Mouse (Mus musculus): ENCODE results near the gene Pabpn1. TPM values are rescaled to one million over a fixed set of nuclear protein-coding genes. Genes with fewer than 3 reads are reported as not detected.

The Pabpn1 gene
- polyA plus RNA-seq (2014; fragmentation: Nextera tagmentation; extraction: Ambion mirVana): 134 and 139 TPM in 2 replicates

DNA sequence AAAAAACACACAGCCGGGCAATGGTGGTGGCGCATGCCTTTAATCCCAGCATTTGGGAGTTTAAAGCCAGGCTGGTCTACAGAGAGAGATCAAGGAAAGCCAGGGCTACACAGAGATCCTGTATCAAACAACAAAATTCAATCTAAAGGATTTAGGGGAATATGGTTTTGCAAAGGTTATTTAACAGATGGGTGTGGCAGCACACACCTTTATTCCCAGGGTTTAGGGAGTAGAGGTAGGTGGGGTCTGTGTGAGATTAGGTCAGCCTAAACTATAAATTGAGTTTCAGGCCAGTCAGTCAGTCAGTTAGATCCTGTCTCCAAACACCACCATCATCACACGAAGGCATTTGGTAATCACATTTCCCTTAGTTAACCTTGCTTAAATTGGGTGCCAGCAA lies at the start of gene Pabpn1:
Gene Pabpn1 (plus strand): TSS at position 301 of the 400 bp plus-strand sequence.
- no peak for TF ChIP-seq CTCF (IDR thresholded peaks at IDR 0.05; ENCODE audit: low read depth)
- Histone ChIP-seq H3K36me3 (ENCODE audit: insufficient read depth) (peaks cover 19% of the 10 kb centered on the region), H3K9me3 (ENCODE audit: low read depth, low read length) (no peaks in the 10 kb centered on the region), H3K27ac (ENCODE audit: low read depth) (peak within 1 kb of the TSS; percentile 84), H3K4me3 (ENCODE audit: low read depth, low read length) (peak within 1 kb of the TSS; percentile 95), H3K9ac (peak within 1 kb of the TSS; percentile 43), H3K4me1 (ENCODE audit: insufficient read depth) (no peaks in the 10 kb centered on the region; the same call in 1 of the 2 replicates), H3K27me3 (ENCODE audit: insufficient read depth, low read length) (no peaks in the 10 kb centered on the region), H3K4me2 (peak within 1 kb of the TSS; percentile 57)
- WGBS: 94% methylated on average over 3 of the region's 3 CpGs
- no peak for ATAC-seq (ENCODE audit: insufficient read depth)
- no peak for DNase-seq

DNA sequence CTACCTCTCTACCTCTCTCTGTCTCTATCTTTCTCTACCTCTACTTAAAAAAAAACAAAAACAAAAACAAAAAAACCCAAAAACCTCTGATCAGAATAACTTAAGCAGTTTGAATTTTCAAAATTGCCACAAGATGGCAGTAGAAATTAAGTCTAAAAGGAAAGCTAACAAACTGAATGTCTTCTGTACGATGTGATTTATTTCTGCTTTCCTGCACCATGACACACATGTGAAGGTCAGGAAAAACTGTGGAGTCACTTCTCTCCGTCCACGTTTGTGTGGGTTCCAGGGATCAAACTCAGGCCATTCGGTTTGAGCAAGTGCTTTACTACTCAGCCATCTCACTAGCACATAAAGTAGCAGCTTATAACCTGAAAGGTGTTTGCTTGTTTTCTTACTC lies 48.8 kb upstream of the Pabpn1 start:
- ATAC-seq (ENCODE audit: insufficient read depth): no peak
- WGBS: 2% methylated on average over 4 of the region's 4 CpGs
- Histone ChIP-seq H3K9me3 (ENCODE audit: low read depth, low read length) (no peaks in the 10 kb centered on the region), H3K4me1 (ENCODE audit: insufficient read depth) (no peaks in the 10 kb centered on the region), H3K9ac (no peak overlapping the region; the same call in 1 of the 2 replicates), H3K27me3 (ENCODE audit: insufficient read depth, low read length) (no peaks in the 10 kb centered on the region), H3K36me3 (ENCODE audit: insufficient read depth) (no peaks in the 10 kb centered on the region), H3K27ac (ENCODE audit: low read depth) (no peak overlapping the region), H3K4me2 (peak overlapping the region; percentile 27; the same call in 1 of the 2 replicates), H3K4me3 (ENCODE audit: low read depth, low read length) (no peak overlapping the region)
- peak; percentile 85 for DNase-seq
- TF ChIP-seq CTCF (IDR thresholded peaks at IDR 0.05; ENCODE audit: low read depth): peak; percentile 52

DNA sequence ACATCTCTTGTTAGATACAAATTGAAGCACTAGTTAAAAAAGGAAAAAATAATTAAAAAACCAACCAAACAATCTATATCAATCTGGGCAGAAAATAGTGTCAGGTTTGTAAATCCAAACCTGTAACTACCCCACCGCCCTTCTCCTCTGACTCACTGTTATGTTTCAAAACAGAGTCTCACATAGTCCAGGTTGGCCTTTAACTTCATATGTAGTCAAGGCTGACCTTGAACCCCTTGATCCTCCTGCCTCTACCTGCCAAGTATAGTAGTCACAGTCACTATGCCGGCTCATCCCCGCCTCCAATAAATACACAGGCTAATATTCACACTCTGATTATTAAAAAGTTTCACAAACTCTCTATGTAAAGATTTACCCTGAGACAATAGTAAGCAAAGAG lies 36.6 kb upstream of the Pabpn1 start:
- H3K9ac ChIP-seq: no peak overlapping the region
- H3K36me3 ChIP-seq (ENCODE audit: insufficient read depth): peaks cover 21% of the 10 kb centered on the region; the same call in 1 of the 2 replicates
- no peak overlapping the region for H3K27ac ChIP-seq (ENCODE audit: low read depth)
- 91% methylated on average over 3 of the region's 3 CpGs for WGBS
- H3K4me1 ChIP-seq (ENCODE audit: insufficient read depth): no peaks in the 10 kb centered on the region
- no peak for DNase-seq
- no peak overlapping the region for H3K4me2 ChIP-seq
- no peak overlapping the region for H3K4me3 ChIP-seq (ENCODE audit: low read depth, low read length)
- no peaks in the 10 kb centered on the region for H3K27me3 ChIP-seq (ENCODE audit: insufficient read depth, low read length)
- no peak for TF ChIP-seq CTCF (IDR thresholded peaks at IDR 0.05; ENCODE audit: low read depth)
- ATAC-seq (ENCODE audit: insufficient read depth): no peak
- no peaks in the 10 kb centered on the region for H3K9me3 ChIP-seq (ENCODE audit: low read depth, low read length)

DNA sequence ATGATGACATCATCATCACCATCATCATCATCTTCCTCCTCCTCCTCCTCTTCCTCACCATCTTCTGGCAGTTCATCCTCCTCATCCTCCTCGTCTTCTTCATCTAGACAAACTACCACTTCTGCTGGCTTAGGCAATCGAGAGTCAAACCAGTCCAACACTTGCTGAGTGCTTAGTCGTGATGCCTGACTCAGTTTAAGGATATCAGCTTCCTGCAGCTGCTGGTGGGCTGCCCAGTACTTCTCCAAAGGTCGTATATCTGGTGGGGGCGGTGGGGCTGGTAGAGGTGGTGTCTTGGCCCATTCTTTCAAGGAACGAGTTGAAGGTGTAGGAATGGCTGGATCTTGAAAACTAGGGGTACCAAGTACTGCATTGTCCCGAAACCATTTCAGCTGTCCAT lies 35.6 kb upstream of the Pabpn1 start:
- H3K4me2 ChIP-seq: no peak overlapping the region
- TF ChIP-seq CTCF (IDR thresholded peaks at IDR 0.05; ENCODE audit: low read depth): no peak
- H3K27ac ChIP-seq (ENCODE audit: low read depth): no peak overlapping the region
- no peaks in the 10 kb centered on the region for H3K4me1 ChIP-seq (ENCODE audit: insufficient read depth)
- H3K9ac ChIP-seq: no peak overlapping the region
- no peak overlapping the region for H3K4me3 ChIP-seq (ENCODE audit: low read depth, low read length)
- 80% methylated on average over 7 of the region's 7 CpGs for WGBS
- peaks cover 21% of the 10 kb centered on the region; the same call in 1 of the 2 replicates for H3K36me3 ChIP-seq (ENCODE audit: insufficient read depth)
- ATAC-seq (ENCODE audit: insufficient read depth): no peak
- H3K9me3 ChIP-seq (ENCODE audit: low read depth, low read length): no peaks in the 10 kb centered on the region
- DNase-seq: no peak
- no peaks in the 10 kb centered on the region for H3K27me3 ChIP-seq (ENCODE audit: insufficient read depth, low read length)

DNA sequence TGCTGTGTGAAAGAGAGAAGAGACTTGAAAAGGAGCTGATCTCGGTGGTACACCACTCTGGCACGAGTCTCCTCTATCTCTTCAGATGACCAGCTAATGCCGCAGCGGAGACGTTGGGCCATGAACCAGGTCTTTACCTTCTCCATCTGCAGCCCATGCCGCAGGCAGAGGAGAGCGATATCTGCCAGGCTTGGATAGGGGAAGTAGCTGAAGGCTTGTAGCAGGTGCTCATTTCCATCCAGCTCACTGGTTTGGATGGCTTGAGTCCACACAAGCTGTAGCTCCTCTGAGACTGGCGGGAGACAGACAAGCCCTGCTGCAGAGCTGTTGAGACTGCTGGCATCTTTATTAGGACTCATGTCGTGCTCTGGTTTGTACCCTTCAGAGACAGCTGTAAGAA lies 34.4 kb upstream of the Pabpn1 start:
- H3K4me2 ChIP-seq: no peak overlapping the region
- WGBS: 89% methylated on average over 9 of the region's 9 CpGs
- ATAC-seq (ENCODE audit: insufficient read depth): no peak
- H3K27me3 ChIP-seq (ENCODE audit: insufficient read depth, low read length): no peaks in the 10 kb centered on the region
- DNase-seq: no peak
- H3K4me1 ChIP-seq (ENCODE audit: insufficient read depth): no peaks in the 10 kb centered on the region
- no peak for TF ChIP-seq CTCF (IDR thresholded peaks at IDR 0.05; ENCODE audit: low read depth)
- H3K27ac ChIP-seq (ENCODE audit: low read depth): no peak overlapping the region
- no peak overlapping the region for H3K9ac ChIP-seq
- no peak overlapping the region for H3K4me3 ChIP-seq (ENCODE audit: low read depth, low read length)
- H3K9me3 ChIP-seq (ENCODE audit: low read depth, low read length): no peaks in the 10 kb centered on the region
- H3K36me3 ChIP-seq (ENCODE audit: insufficient read depth): peaks cover 21% of the 10 kb centered on the region; the same call in 1 of the 2 replicates

DNA sequence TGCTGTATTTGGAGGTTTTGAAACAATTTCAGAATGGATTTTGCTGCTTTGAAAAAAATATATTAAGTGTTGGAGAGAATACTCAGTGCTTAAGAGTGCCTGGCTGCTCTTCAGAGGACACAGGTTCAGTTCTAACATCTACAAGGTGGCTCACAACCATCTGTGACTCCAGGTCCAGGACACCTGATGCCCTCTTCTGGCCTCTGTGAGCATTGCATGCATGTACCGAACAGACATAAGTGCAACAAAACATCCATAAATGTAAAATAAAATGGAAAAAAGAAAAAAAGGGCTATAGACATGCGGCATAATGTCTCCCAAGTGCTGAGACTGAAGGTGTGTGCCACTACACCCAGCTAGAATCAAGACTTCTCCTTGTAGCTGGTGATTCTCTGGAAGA lies 31.8 kb upstream of the Pabpn1 start:
- 42% methylated on average over 2 of the region's 2 CpGs for WGBS
- Histone ChIP-seq H3K9ac (no peak overlapping the region), H3K4me1 (ENCODE audit: insufficient read depth) (no peaks in the 10 kb centered on the region), H3K36me3 (ENCODE audit: insufficient read depth) (peaks cover 15% of the 10 kb centered on the region; the same call in 1 of the 2 replicates), H3K9me3 (ENCODE audit: low read depth, low read length) (no peaks in the 10 kb centered on the region), H3K4me2 (no peak overlapping the region), H3K27me3 (ENCODE audit: insufficient read depth, low read length) (no peaks in the 10 kb centered on the region), H3K27ac (ENCODE audit: low read depth) (no peak overlapping the region), H3K4me3 (ENCODE audit: low read depth, low read length) (no peak overlapping the region)
- TF ChIP-seq CTCF (IDR thresholded peaks at IDR 0.05; ENCODE audit: low read depth): peak; percentile 75
- ATAC-seq (ENCODE audit: insufficient read depth) (no peak), DNase-seq (peak; percentile 73)

DNA sequence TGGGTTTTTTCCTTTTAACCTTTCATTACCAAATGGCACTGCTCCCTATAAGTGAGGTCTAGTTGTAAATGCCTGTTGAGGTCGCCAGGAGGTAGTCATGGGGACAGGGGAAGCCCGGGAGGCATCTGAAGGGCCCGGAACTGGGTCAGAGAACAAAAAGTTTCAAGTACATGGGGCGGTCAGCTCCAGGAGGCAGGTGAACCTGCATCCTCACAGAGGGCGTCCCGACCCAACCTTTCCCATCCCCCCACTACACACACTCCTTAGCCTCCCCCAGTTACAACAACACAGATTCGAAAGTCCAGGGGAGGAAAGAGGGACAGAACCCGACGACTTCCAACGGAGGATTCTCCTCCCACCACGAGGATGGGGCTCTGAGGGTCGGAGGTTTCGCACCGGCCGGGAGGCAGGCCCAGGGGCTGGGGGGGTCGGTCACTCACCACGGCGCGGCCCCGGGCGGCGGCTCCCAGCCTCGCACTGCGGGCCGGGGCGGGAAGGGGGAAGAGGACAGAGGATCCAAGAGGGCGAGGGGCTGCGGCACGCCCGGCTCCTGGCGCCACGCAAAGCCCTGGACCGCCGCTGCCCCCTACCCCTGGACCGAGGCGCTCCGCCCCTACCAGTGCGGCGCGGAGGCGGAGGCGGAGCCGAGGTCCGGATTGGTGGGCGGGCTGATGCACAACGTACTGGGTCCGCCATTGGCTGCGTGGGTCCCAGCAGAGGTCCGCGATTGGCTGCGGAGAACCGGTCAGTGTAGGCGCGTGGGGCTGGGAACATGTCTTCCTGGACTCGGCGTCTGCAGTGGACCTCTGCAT lies 28.6 kb upstream of the Pabpn1 start:
- H3K4me1 ChIP-seq (ENCODE audit: insufficient read depth): no peaks in the 10 kb centered on the region
- DNase-seq: peak; percentile 97
- 0 out of 2 replicates have a peak, but pooled peaks have one; percentile 15 for TF ChIP-seq CTCF (IDR thresholded peaks at IDR 0.05; ENCODE audit: low read depth)
- peak overlapping the region; percentile 92 for H3K9ac ChIP-seq
- ATAC-seq (ENCODE audit: insufficient read depth): peak; percentile 100
- no peaks in the 10 kb centered on the region for H3K36me3 ChIP-seq (ENCODE audit: insufficient read depth)
- peak overlapping the region; percentile 86 for H3K27ac ChIP-seq (ENCODE audit: low read depth)
- H3K27me3 ChIP-seq (ENCODE audit: insufficient read depth, low read length): no peaks in the 10 kb centered on the region
- H3K4me2 ChIP-seq: peak overlapping the region; percentile 84
- H3K4me3 ChIP-seq (ENCODE audit: low read depth, low read length): peak overlapping the region; percentile 90
- WGBS: under 1% methylated on average over 55 of the region's 56 CpGs
- H3K9me3 ChIP-seq (ENCODE audit: low read depth, low read length): no peaks in the 10 kb centered on the region
